Mouse (Mus musculus) embryo, embryonic 10.5 days (tissue): ENCODE measurements around the gene Dcaf1.

ENCODE experiments used
- DNase-seq: peaks from one replicate; pipeline ENCODE4 v3.0.0-alpha.2; 2015; ENCODE audit warnings: low spot score

Dcaf1 gene

DNA sequence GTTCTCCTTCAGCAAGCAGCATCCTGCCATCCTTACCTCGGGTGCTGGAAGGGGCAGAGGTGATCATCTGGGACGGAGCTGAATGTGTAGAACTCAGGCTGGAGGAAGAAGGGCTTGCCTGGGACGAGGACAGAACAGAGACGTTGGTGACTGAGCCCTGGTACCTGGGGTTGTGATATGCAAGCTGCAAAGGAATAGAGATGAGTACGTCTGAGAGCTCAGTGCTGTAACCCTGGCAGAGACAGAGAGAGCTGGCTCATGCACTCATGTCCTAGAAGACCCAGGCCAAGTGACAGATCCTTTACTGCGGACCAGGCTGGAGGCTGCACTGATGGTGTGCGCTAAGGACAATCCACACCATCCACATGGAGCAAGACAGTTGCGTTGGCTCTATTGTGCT is 84.9 kb downstream of the Dcaf1 start:
- DNase-seq = no peak

DNA sequence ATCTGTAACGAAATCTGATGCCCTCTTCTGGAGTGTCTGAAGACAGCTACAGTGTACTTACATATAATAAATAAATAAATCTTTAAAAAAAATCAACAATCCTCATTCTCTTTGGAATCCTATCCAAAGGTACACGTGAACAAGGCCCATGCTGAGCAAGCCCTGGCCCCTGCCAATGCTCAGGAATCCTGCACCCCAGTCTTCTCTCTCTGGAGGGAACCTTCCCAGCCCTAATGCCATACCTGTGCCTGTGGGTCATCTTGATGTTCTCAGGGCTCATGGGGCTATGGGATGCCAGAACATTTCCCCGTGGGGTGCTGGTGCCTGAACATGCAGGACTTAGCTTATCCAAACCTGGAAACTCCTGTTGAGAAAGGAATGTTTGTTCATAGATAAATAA is 86.5 kb downstream of the Dcaf1 start:
- DNase-seq = no peak

DNA sequence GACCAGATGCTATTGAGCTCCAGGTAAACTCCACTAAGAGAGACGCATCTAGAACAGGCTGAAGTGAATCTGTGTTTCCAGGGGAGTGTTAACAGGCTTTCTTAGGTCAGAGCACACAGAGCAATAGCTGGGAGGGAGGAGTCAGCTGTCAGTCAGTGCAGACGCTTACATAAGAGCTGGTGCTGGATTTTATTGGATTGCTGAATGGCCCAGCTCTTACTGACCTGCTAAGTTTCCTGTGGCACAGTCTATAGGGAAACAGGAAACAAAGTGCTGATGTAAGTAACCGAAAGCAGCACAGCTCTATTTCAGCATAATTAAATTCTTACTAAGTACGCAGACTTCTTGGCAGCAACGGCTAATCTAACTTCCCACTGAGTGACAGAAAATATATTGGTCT is 87.0 kb downstream of the Dcaf1 start:
- DNase-seq = no peak

DNA sequence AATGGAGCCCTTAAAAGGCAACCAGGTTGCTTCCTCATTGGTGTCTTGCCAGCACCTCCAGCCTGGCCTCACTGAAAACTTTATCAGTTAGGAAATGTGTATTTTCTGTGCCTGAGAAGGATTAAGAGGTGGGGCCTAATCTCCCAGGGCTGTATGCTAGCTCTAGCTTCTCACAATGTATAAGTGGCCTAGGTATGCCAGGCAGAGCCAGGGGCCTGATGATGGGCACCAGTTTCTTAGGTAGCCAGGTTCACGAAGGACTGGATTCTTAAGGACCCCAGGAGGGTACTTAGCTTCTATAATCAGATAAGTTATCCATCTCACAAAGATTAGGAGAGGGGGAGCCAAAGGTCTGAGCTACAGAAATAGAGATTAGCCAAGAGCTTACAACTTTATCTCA is 90.0 kb downstream of the Dcaf1 start:
- DNase-seq = no peak

DNA sequence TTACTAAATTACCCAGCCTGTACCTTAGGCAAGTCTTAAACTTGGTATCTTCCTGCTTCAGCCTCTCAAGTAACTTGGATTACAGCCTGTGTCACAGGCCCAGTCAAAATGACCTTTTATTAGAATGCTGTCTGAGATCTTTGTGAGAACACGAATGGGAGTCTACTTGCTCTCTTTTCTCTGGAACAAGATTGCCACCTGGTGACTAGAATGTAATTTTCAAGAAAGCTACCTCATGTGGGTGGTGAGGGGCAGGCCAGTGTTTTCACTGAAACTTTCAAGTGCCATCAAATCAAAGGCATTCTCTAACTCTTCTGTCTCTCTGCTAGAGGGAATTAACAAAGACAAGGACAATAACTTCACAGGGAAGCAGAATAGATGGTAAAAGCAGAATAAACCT is 92.1 kb downstream of the Dcaf1 start:
- DNase-seq = peak; percentile 18

DNA sequence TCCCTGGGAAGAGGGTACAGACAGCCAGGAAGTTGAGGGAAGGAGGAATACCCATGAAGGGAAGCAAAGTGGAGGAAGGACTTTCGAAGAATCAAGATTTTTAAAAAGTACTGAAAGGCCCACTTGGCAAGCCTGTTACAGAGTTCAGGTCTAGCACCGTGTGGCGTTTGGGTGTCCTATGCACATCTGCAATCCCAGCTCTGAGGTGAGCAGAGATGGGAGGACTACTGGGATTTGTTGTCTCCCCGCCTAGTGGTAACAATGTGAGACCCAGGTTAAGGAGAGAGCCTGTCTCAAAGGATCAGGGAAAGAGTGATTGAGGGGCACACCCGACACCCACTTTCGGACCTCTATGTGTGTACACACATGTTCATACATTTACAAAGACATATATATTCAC is 93.2 kb downstream of the Dcaf1 start:
- no peak for DNase-seq
